Mouse (Mus musculus) embryonic fibroblast, embryonic 13.5 days (primary cell): ENCODE data around the gene Tex261.

ENCODE experiments used
- CTCF ChIP-seq: IDR thresholded peaks from 2 replicates; pipeline ENCODE4 v1.5.1; 2011; ENCODE audit warnings: mild to moderate bottlenecking, control low read depth, low read length, moderate library complexity, borderline replicate concordance; ENCODE audit not compliant: insufficient read depth
- POLR2A ChIP-seq: IDR thresholded peaks from 2 replicates; pipeline ENCODE4 v1.6.1; 2011; ENCODE audit warnings: low read depth, mild to moderate bottlenecking, control low read depth, low read length, moderate library complexity

GRCm38 (mm10) chr6:83727178-83727577, 48.4 kb downstream of the Tex261 start:
- no peak for TF ChIP-seq CTCF
- TF ChIP-seq POLR2A = no peak
